Mouse (Mus musculus) MEL (cell line): ENCODE data around the gene Slc26a9. TPM values are rescaled to one million over a fixed set of nuclear protein-coding genes. Genes with fewer than 3 reads are reported as not detected.

Experiments used
- DNase-seq: peaks from one replicate; pipeline ENCODE4 v3.0.0; 2011; ENCODE audit warnings: low read depth, low spot score
- H3K27ac ChIP-seq: 2 replicates; pipeline ENCODE4 v1.5.1; 2012; ENCODE audit warnings: low read depth, mild to moderate bottlenecking, control low read depth, low read length, moderate library complexity; ENCODE audit not compliant: control insufficient read depth
- H3K27me3 ChIP-seq, 2 experiments: fragments of 150-350 bp in 1 of 2; sonication (generic) in 1 of 2; 2 replicates each; pipeline ENCODE4 v1.6.1; 2012; ENCODE audit warnings: low read length in 2 of 2, mild to moderate bottlenecking in 2 of 2, improper control_type of control experiment in 1 of 2, moderate library complexity in 1 of 2; ENCODE audit not compliant: insufficient read depth in 2 of 2, control insufficient read depth in 1 of 2
- H3K36me3 ChIP-seq, 2 experiments: 2 replicates each; pipeline ENCODE4 v1.6.1; 2012 to 2014; ENCODE audit warnings: low read length in 2 of 2, improper control_type of control experiment in 1 of 2, inconsistent platforms in 1 of 2, mild to moderate bottlenecking in 1 of 2; ENCODE audit not compliant: insufficient read depth in 2 of 2, control insufficient read depth in 1 of 2
- H3K4me1 ChIP-seq, 2 experiments: fragments of 150-350 bp in 1 of 2; sonication (generic) in 1 of 2; 2 replicates each; pipeline ENCODE4 v1.6.1; 2012; ENCODE audit warnings: low read length in 2 of 2, improper control_type of control experiment in 1 of 2, mild to moderate bottlenecking in 1 of 2; ENCODE audit not compliant: insufficient read depth in 2 of 2, control insufficient read depth in 1 of 2
- H3K4me3 ChIP-seq, 2 experiments: fragments of 150-350 bp in 1 of 2; sonication (generic) in 1 of 2; 2 replicates each; pipeline ENCODE4 v1.5.1; 2012; ENCODE audit warnings: low read depth in 2 of 2, low read length in 2 of 2, mild to moderate bottlenecking in 2 of 2, moderate library complexity in 2 of 2, control low read depth in 1 of 2, improper control_type of control experiment in 1 of 2; ENCODE audit not compliant: control insufficient read depth in 1 of 2, insufficient read depth in 1 of 2
- H3K79me2 ChIP-seq: 2 replicates; pipeline ENCODE4 v1.6.1; 2012; ENCODE audit warnings: mild to moderate bottlenecking, low read length, moderate library complexity; ENCODE audit not compliant: control insufficient read depth, poor library complexity, insufficient read depth
- H3K9ac ChIP-seq: 2 replicates; pipeline ENCODE4 v1.6.1; 2012; ENCODE audit warnings: low read depth, mild to moderate bottlenecking, control low read depth, low read length, moderate library complexity; ENCODE audit not compliant: control insufficient read depth, poor library complexity, severe bottlenecking
- H3K9me3 ChIP-seq: fragments of 150-350 bp; sonication (generic); replicated peaks from 2 replicates; pipeline ENCODE4 v1.6.1; 2012; ENCODE audit warnings: mild to moderate bottlenecking, low read length, improper control_type of control experiment, moderate library complexity; ENCODE audit not compliant: insufficient read depth
- CHD2 ChIP-seq: IDR thresholded peaks from 2 replicates; pipeline ENCODE4 v1.6.1; 2011; ENCODE audit warnings: low read length, improper control_type of control experiment
- E2F4 ChIP-seq: IDR thresholded peaks from 2 replicates; pipeline ENCODE4 v1.6.1; 2011; ENCODE audit warnings: low read depth, low read length, improper control_type of control experiment, borderline replicate concordance
- EP300 ChIP-seq, 2 experiments: IDR thresholded peaks; 2 replicates each; pipeline ENCODE4 v1.6.1; 2011; ENCODE audit warnings: improper control_type of control experiment in 2 of 2, low read length in 2 of 2, low read depth in 1 of 2, mild to moderate bottlenecking in 1 of 2
- HCFC1 ChIP-seq: IDR thresholded peaks from 2 replicates; pipeline ENCODE4 v1.6.1; 2012; ENCODE audit warnings: low read depth, mild to moderate bottlenecking, inconsistent platforms, low read length, improper control_type of control experiment, moderate library complexity
- JUND ChIP-seq: IDR thresholded peaks from 2 replicates; pipeline ENCODE4 v1.6.1; 2011; ENCODE audit warnings: low read depth, mild to moderate bottlenecking, improper control_type of control experiment, low read length
- MAFK ChIP-seq: IDR thresholded peaks from 2 replicates; pipeline ENCODE4 v1.6.1; 2011; ENCODE audit warnings: low read depth, mild to moderate bottlenecking, low read length, improper control_type of control experiment, borderline replicate concordance
- MXI1 ChIP-seq: IDR thresholded peaks from 2 replicates; pipeline ENCODE4 v1.6.1; 2011; ENCODE audit warnings: mild to moderate bottlenecking, low read depth, low read length, improper control_type of control experiment
- MYC ChIP-seq: IDR thresholded peaks from 2 replicates; pipeline ENCODE4 v1.6.1; 2011; ENCODE audit warnings: low read depth, mild to moderate bottlenecking, low read length, improper control_type of control experiment, moderate library complexity
- POLR2AphosphoS2 ChIP-seq: IDR thresholded peaks from 2 replicates; pipeline ENCODE4 v1.6.1; 2011; ENCODE audit warnings: low read length, improper control_type of control experiment
- RCOR1 ChIP-seq: IDR thresholded peaks from 2 replicates; pipeline ENCODE4 v1.6.1; 2012; ENCODE audit warnings: low read depth, mild to moderate bottlenecking, inconsistent platforms, low read length, improper control_type of control experiment
- USF1 ChIP-seq: IDR thresholded peaks from 2 replicates; pipeline ENCODE4 v1.6.1; 2014; ENCODE audit warnings: low read depth, mild to moderate bottlenecking, inconsistent platforms, low read length, improper control_type of control experiment, moderate library complexity
- ZC3H11A ChIP-seq: IDR thresholded peaks from 2 replicates; pipeline ENCODE4 v1.6.1; 2012; ENCODE audit warnings: low read depth, mild to moderate bottlenecking, inconsistent platforms, low read length, improper control_type of control experiment
- ZKSCAN1 ChIP-seq: IDR thresholded peaks from 2 replicates; pipeline ENCODE4 v1.6.1; 2012; ENCODE audit warnings: low read depth, mild to moderate bottlenecking, inconsistent platforms, low read length, improper control_type of control experiment, moderate library complexity
- ZMIZ1 ChIP-seq: IDR thresholded peaks from 2 replicates; pipeline ENCODE4 v1.6.1; 2012; ENCODE audit warnings: low read depth, mild to moderate bottlenecking, inconsistent platforms, low read length, improper control_type of control experiment, moderate library complexity
- polyA plus RNA-seq, 2 experiments: library from polyadenylated mRNA; stranded (reverse) in 1 of 2; unstranded in 1 of 2; fragments of >175 nt in 1 of 2; fragments of >200 nt in 1 of 2; gene quantifications; 2 replicates each; pipeline versions ENCODE4 v1.2.1 to v1.2.4; 2012; ENCODE audit warnings: low replicate concordance in 2 of 2, low read depth in 1 of 2; ENCODE audit not compliant: insufficient read length in 2 of 2, insufficient read depth in 1 of 2, missing spikeins in 1 of 2
- total RNA-seq: library from RNA; depleted of rRNA; stranded (reverse); fragments of 300-350 nt; gene quantifications from 2 replicates; pipeline ENCODE4 v1.2.3, GENCODE M21; 2012

Gene Slc26a9
- total and polyA plus RNA-seq, 3 experiments = 0.04 TPM; not detected in 2

DNA sequence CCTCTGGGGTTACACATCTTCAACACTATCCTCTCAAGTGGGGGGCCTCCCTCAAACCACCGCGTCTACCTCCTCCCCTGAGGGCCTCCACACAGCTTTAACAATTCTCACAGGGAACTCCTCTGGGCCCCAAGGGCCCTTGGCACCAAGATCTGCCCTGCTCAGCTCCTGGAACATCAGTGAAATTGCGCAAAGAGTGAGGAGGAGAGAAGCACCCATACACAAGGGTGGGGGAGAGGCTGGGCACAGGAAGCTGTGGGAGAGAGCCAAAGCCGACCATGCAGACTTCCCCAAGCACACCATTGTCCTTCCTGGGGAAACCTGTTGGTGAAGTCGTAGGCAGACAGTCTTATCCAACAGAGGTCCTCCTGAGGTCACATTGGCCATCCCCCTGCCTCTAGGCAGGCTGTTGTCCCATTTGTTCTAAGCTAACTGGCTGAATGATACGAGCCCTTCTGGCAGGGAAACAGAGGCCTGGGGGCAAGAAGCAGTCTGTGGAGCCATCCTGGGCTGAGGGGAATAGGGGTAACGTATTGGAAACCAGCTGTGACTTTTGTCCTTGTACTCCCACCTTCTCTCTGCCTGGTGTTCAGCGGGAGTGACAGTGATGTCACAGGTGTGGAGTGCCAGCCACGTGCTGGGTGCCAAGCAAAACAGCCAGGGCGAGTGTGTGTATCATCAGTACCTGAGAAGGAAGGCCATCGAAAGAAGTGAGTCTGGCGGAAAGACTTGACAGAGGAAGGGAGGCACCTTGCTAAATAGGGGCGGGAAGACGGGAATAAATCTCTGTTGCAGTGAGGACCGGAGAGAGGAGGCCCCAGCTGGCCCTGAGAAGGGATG lies 6.1 kb downstream of the Slc26a9 start:
- Histone ChIP-seq H3K9me3 (no peaks in the 10 kb centered on the region), H3K4me3 (no peak overlapping the region), H3K9ac (no peak overlapping the region), H3K27me3 (peaks cover 5 to 13% of the 10 kb centered on the region in 2 experiments), H3K36me3 (peaks cover 0 to 8% of the 10 kb centered on the region in 2 experiments; a peak in 2 of 4 replicates), H3K27ac (no peak overlapping the region), H3K79me2 (no peaks in the 10 kb centered on the region), H3K4me1 (peaks cover 0 to 12% of the 10 kb centered on the region in 2 experiments; a peak in 2 of 4 replicates)
- DNase-seq = no peak
- TF ChIP-seq USF1 (no peak), E2F4 (no peak), HCFC1 (no peak)

DNA sequence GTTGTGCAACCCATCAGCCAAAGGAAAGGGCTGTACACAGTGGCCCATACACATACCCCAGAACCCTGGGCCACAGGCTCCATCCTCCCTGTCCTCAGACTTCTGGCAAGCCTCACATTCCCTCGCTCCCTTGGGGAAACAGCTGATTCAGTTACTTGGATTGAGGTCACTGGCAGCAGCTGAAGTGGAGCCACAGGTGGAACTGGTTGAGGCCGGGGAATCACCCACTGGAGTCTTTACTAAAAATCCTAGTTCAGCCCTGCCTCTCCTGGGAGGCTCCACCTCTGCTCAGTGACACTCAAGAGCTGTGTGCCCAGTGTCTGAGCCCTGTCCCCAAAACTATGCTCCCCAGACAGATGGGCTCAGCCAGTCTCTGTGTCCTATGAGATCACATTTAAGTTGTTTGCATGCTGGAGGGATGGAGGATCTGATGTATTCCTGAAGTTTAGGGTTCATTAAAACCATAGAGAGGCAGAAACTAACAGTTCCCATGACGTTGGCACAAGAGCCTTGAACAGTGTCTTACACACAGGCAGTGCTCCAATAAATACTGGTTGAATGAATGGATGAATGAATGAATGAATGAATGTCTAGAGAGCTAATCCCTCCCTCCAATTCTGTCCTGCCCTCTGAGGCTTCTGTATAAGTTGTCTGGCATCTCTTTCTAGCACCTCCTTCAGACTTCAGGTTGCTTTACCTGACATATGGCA lies 7.5 kb downstream of the Slc26a9 start:
- TF ChIP-seq RCOR1 = no peak
- no peak for TF ChIP-seq ZC3H11A
- no peak for TF ChIP-seq POLR2AphosphoS2
- TF ChIP-seq, all 39 proteins: peak for 0
- Histone ChIP-seq H3K79me2 (no peaks in the 10 kb centered on the region), H3K27me3 (peaks cover 5 to 11% of the 10 kb centered on the region in 2 experiments), H3K4me1 (peaks cover 0 to 15% of the 10 kb centered on the region in 2 experiments; a peak in 2 of 4 replicates), H3K4me3 (no peak overlapping the region), H3K9me3 (no peaks in the 10 kb centered on the region), H3K36me3 (peaks cover 0 to 8% of the 10 kb centered on the region in 2 experiments; a peak in 2 of 4 replicates), H3K27ac (no peak overlapping the region), H3K9ac (no peak overlapping the region)
- no peak for DNase-seq

DNA sequence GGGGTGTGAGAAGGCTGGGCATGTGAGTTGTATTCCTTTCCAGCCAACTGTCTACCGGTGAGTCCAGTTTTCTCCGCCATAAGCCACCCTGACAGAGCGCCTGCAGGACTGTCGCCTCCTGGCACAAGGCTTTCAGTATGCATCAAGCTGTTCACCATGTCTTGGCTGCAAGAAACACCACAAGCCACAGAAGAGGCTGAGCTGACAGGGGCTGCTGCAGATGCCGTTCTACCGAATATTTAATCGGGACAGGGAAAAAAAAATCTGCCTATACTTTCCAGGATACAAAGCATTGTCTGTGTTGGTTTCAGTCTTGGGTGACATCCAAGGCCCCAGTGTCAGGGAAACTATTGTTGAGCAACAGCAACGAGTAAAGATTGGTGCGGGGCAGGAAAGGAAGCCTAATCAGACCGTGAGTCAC lies 8.1 kb downstream of the Slc26a9 start:
- H3K4me1 ChIP-seq = peaks cover 0 to 15% of the 10 kb centered on the region in 2 experiments; a peak in 2 of 4 replicates

More for the DNA sequence above, 8.1 kb downstream of the Slc26a9 start:
- peaks cover 0 to 8% of the 10 kb centered on the region in 2 experiments; a peak in 2 of 4 replicates for H3K36me3 ChIP-seq
- H3K79me2 ChIP-seq = no peaks in the 10 kb centered on the region
- no peak overlapping the region for H3K4me3 ChIP-seq
- no peaks in the 10 kb centered on the region for H3K9me3 ChIP-seq
- TF ChIP-seq CHD2 (no peak), EP300 (IDR thresholded peaks at IDR 0.05; ENCODE audit: low read depth in 1 of 2, low read length in 2 of 2) (no peak), ZMIZ1 (no peak), MYC (no peak), MAFK (no peak), ZKSCAN1 (no peak), MXI1 (no peak), JUND (no peak)
- H3K27ac ChIP-seq = no peak overlapping the region
- no peak for DNase-seq
- H3K9ac ChIP-seq = no peak overlapping the region
- peaks cover 3 to 11% of the 10 kb centered on the region in 2 experiments for H3K27me3 ChIP-seq
